Mouse (Mus musculus) MEL (cell line): Measurements from ENCODE around the gene Pxylp1. TPM values are rescaled to one million over a fixed set of nuclear protein-coding genes. Genes with fewer than 3 reads are reported as not detected.

Experiments used
- DNase-seq: peaks from one replicate; pipeline ENCODE4 v3.0.0; 2011; ENCODE audit warnings: low read depth, low spot score
- H3K27ac ChIP-seq: 2 replicates; pipeline ENCODE4 v1.5.1; 2012; ENCODE audit warnings: low read depth, mild to moderate bottlenecking, control low read depth, low read length, moderate library complexity; ENCODE audit not compliant: control insufficient read depth
- H3K27me3 ChIP-seq, 2 experiments: fragments of 150-350 bp in 1 of 2; sonication (generic) in 1 of 2; 2 replicates each; pipeline ENCODE4 v1.6.1; 2012; ENCODE audit warnings: low read length in 2 of 2, mild to moderate bottlenecking in 2 of 2, improper control_type of control experiment in 1 of 2, moderate library complexity in 1 of 2; ENCODE audit not compliant: insufficient read depth in 2 of 2, control insufficient read depth in 1 of 2
- H3K36me3 ChIP-seq, 2 experiments: 2 replicates each; pipeline ENCODE4 v1.6.1; 2012 to 2014; ENCODE audit warnings: low read length in 2 of 2, improper control_type of control experiment in 1 of 2, inconsistent platforms in 1 of 2, mild to moderate bottlenecking in 1 of 2; ENCODE audit not compliant: insufficient read depth in 2 of 2, control insufficient read depth in 1 of 2
- H3K4me1 ChIP-seq, 2 experiments: fragments of 150-350 bp in 1 of 2; sonication (generic) in 1 of 2; 2 replicates each; pipeline ENCODE4 v1.6.1; 2012; ENCODE audit warnings: low read length in 2 of 2, improper control_type of control experiment in 1 of 2, mild to moderate bottlenecking in 1 of 2; ENCODE audit not compliant: insufficient read depth in 2 of 2, control insufficient read depth in 1 of 2
- H3K4me3 ChIP-seq, 2 experiments: fragments of 150-350 bp in 1 of 2; sonication (generic) in 1 of 2; 2 replicates each; pipeline ENCODE4 v1.5.1; 2012; ENCODE audit warnings: low read depth in 2 of 2, low read length in 2 of 2, mild to moderate bottlenecking in 2 of 2, moderate library complexity in 2 of 2, control low read depth in 1 of 2, improper control_type of control experiment in 1 of 2; ENCODE audit not compliant: control insufficient read depth in 1 of 2, insufficient read depth in 1 of 2
- H3K79me2 ChIP-seq: 2 replicates; pipeline ENCODE4 v1.6.1; 2012; ENCODE audit warnings: mild to moderate bottlenecking, low read length, moderate library complexity; ENCODE audit not compliant: control insufficient read depth, poor library complexity, insufficient read depth
- H3K9ac ChIP-seq: 2 replicates; pipeline ENCODE4 v1.6.1; 2012; ENCODE audit warnings: low read depth, mild to moderate bottlenecking, control low read depth, low read length, moderate library complexity; ENCODE audit not compliant: control insufficient read depth, poor library complexity, severe bottlenecking
- H3K9me3 ChIP-seq: fragments of 150-350 bp; sonication (generic); replicated peaks from 2 replicates; pipeline ENCODE4 v1.6.1; 2012; ENCODE audit warnings: mild to moderate bottlenecking, low read length, improper control_type of control experiment, moderate library complexity; ENCODE audit not compliant: insufficient read depth
- BHLHE40 ChIP-seq: IDR thresholded peaks from 2 replicates; pipeline ENCODE4 v1.6.1; 2012; ENCODE audit warnings: low read depth, mild to moderate bottlenecking, inconsistent platforms, low read length, improper control_type of control experiment, borderline replicate concordance
- CHD1 ChIP-seq: IDR thresholded peaks from 2 replicates; pipeline ENCODE4 v1.6.1; 2012; ENCODE audit warnings: low read depth, mild to moderate bottlenecking, inconsistent platforms, low read length, improper control_type of control experiment
- GATA1 ChIP-seq: IDR thresholded peaks from 2 replicates; pipeline ENCODE4 v1.6.1; 2011; ENCODE audit warnings: low read depth, low read length, improper control_type of control experiment
- MAZ ChIP-seq: IDR thresholded peaks from 2 replicates; pipeline ENCODE4 v1.6.1; 2012; ENCODE audit warnings: low read depth, mild to moderate bottlenecking, inconsistent platforms, low read length, improper control_type of control experiment
- MEF2A ChIP-seq: IDR thresholded peaks from 2 replicates; pipeline ENCODE4 v1.6.1; 2014; ENCODE audit warnings: low read depth, mild to moderate bottlenecking, inconsistent platforms, low read length, improper control_type of control experiment; ENCODE audit not compliant: poor library complexity, insufficient replicate concordance, severe bottlenecking; ENCODE audit errors: extremely low read depth
- MYB ChIP-seq: IDR thresholded peaks from 2 replicates; pipeline ENCODE4 v1.6.1; 2011; ENCODE audit warnings: mild to moderate bottlenecking, low read depth, low read length, improper control_type of control experiment
- NRF1 ChIP-seq: IDR thresholded peaks from 2 replicates; pipeline ENCODE4 v1.6.1; 2014; ENCODE audit warnings: low read depth, mild to moderate bottlenecking, inconsistent platforms, low read length, improper control_type of control experiment, moderate library complexity; ENCODE audit not compliant: poor library complexity, insufficient read depth, severe bottlenecking
- POLR2AphosphoS2 ChIP-seq: IDR thresholded peaks from 2 replicates; pipeline ENCODE4 v1.6.1; 2011; ENCODE audit warnings: low read length, improper control_type of control experiment
- RAD21 ChIP-seq: IDR thresholded peaks from 2 replicates; pipeline ENCODE4 v1.6.1; 2011; ENCODE audit warnings: mild to moderate bottlenecking, low read depth, low read length, improper control_type of control experiment
- RCOR1 ChIP-seq: IDR thresholded peaks from 2 replicates; pipeline ENCODE4 v1.6.1; 2012; ENCODE audit warnings: low read depth, mild to moderate bottlenecking, inconsistent platforms, low read length, improper control_type of control experiment
- SIN3A ChIP-seq: IDR thresholded peaks from 2 replicates; pipeline ENCODE4 v1.6.1; 2012; ENCODE audit warnings: low read length, improper control_type of control experiment, inconsistent platforms
- UBTF ChIP-seq: IDR thresholded peaks from 2 replicates; pipeline ENCODE4 v1.6.1; 2012; ENCODE audit warnings: low read depth, mild to moderate bottlenecking, inconsistent platforms, low read length, improper control_type of control experiment, moderate library complexity, borderline replicate concordance; ENCODE audit not compliant: insufficient read depth
- USF1 ChIP-seq: IDR thresholded peaks from 2 replicates; pipeline ENCODE4 v1.6.1; 2014; ENCODE audit warnings: low read depth, mild to moderate bottlenecking, inconsistent platforms, low read length, improper control_type of control experiment, moderate library complexity
- ZKSCAN1 ChIP-seq: IDR thresholded peaks from 2 replicates; pipeline ENCODE4 v1.6.1; 2012; ENCODE audit warnings: low read depth, mild to moderate bottlenecking, inconsistent platforms, low read length, improper control_type of control experiment, moderate library complexity
- ZNF384 ChIP-seq: IDR thresholded peaks from 2 replicates; pipeline ENCODE4 v1.6.1; 2012; ENCODE audit warnings: low read depth, mild to moderate bottlenecking, inconsistent platforms, low read length, improper control_type of control experiment
- polyA plus RNA-seq, 2 experiments: library from polyadenylated mRNA; stranded (reverse) in 1 of 2; unstranded in 1 of 2; fragments of >175 nt in 1 of 2; fragments of >200 nt in 1 of 2; gene quantifications; 2 replicates each; pipeline versions ENCODE4 v1.2.1 to v1.2.4; 2012; ENCODE audit warnings: low replicate concordance in 2 of 2, low read depth in 1 of 2; ENCODE audit not compliant: insufficient read length in 2 of 2, insufficient read depth in 1 of 2, missing spikeins in 1 of 2
- total RNA-seq: library from RNA; depleted of rRNA; stranded (reverse); fragments of 300-350 nt; gene quantifications from 2 replicates; pipeline ENCODE4 v1.2.3, GENCODE M21; 2012

Gene Pxylp1
- total and polyA plus RNA-seq, 3 experiments, result 5.7 to 9.9 TPM; not detected in 1

- no peak overlapping the region for H3K4me3 ChIP-seq
- H3K36me3 ChIP-seq, result no peaks in the 10 kb centered on the region
- DNase-seq, result no peak
- H3K27ac ChIP-seq, result no peak overlapping the region
- no peaks in the 10 kb centered on the region for H3K9me3 ChIP-seq
- no peaks in the 10 kb centered on the region for H3K27me3 ChIP-seq
- no peaks in the 10 kb centered on the region for H3K4me1 ChIP-seq
- H3K79me2 ChIP-seq, result no peaks in the 10 kb centered on the region
- no peak overlapping the region for H3K9ac ChIP-seq
- no peak for TF ChIP-seq POLR2AphosphoS2
- no peak for TF ChIP-seq MEF2A
- no peak for TF ChIP-seq RAD21
- TF ChIP-seq ZNF384, result no peak
- no peak for TF ChIP-seq GATA1
- no peak for TF ChIP-seq MAZ
- TF ChIP-seq BHLHE40, result no peak
- TF ChIP-seq UBTF, result no peak
- TF ChIP-seq USF1, result no peak
- TF ChIP-seq ZKSCAN1, result no peak
- TF ChIP-seq RCOR1, result no peak
- TF ChIP-seq CHD1, result no peak
- TF ChIP-seq NRF1, result no peak
- TF ChIP-seq MYB, result no peak
Observed at GRCm38 (mm10) chr9:96836984-96837383, 55.5 kb downstream of the Pxylp1 start.

GRCm38 (mm10) chr9:96835374-96835921 is 57.0 kb downstream of the Pxylp1 start:
- no peak overlapping the region for H3K4me3 ChIP-seq
- no peak overlapping the region for H3K9ac ChIP-seq
- H3K9me3 ChIP-seq, result no peaks in the 10 kb centered on the region
- DNase-seq, result no peak
- no peaks in the 10 kb centered on the region for H3K36me3 ChIP-seq
- H3K4me1 ChIP-seq, result no peaks in the 10 kb centered on the region
- no peak overlapping the region for H3K27ac ChIP-seq
- TF ChIP-seq SIN3A, result no peak
- no peaks in the 10 kb centered on the region for H3K27me3 ChIP-seq
- no peaks in the 10 kb centered on the region for H3K79me2 ChIP-seq
